Mouse (Mus musculus): ENCODE data around the gene Aff4. TPM values are rescaled to one million over a fixed set of nuclear protein-coding genes. Genes with fewer than 3 reads are reported as not detected.

Gene Aff4
- total RNA-seq (2014; rRNA removed; ENCODE audit: low replicate concordance), result 59.6 and 70.1 TPM in 2 replicates
- polyA plus RNA-seq (2015; fragmentation: Nextera tagmentation; extraction: Ambion mirVana), result 27.6 and 36.0 TPM in 2 replicates

DNA sequence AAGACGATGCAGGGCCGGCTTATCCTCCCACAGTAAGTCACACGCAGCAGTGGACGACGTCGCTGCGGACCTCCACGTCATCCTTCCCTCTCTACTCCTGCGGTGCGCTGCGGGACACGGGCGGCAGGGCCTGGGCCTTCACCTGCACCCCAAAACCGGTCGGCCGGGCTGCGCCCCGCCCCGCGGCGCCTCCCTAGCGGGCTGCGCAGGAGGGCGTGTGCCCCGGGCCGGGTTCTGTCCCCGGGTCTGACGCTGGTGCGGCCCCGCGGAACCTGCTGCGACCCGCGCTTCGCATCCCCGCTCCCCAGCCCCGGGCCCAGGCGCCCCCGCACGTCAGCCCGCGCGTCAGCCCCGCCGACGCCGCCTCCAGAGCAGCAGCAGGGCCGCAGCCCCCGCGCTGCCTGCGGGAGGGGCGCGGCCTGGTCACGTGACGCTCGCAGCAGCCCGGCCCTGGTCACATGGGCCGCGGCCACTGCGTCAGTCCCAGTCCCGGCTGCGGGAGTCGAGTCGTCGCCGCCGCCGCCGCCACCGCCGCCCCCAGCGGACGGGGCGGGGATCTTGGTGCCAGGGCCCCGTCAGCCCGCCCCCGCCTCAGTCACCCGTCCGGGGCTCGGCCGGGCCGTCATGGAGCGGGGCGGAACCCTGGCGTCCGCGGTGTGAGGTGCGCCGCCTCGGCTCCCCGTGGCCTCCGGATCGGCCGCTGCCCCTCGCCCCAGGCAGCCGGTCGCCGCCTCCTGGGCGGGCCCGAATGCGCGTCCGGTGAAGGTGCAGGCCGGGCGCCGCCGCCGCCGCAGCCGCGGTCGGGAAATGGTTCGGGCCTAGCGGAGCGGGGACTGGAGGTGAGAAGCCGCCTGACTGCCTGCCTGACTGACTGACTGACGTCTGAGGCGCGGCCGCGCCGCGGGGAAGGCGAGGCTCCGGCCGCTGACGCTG, at the start of gene Aff4:
Gene Aff4 (plus strand): TSS at position 543 of the 933 bp plus-strand sequence.
- Histone ChIP-seq H3K27me3 (ENCODE audit: control insufficient read depth, insufficient read depth, low read length) (no peaks in the 10 kb centered on the region), H3K36me3 (replicated peaks; ENCODE audit: control insufficient read depth, insufficient read depth, low read length) (no peaks in the 10 kb centered on the region), H3K9ac (replicated peaks; ENCODE audit: low read depth, low read length) (peak within 1 kb of the TSS; percentile 99), H3K9me3 (replicated peaks; ENCODE audit: control insufficient read depth, low read length) (no peaks in the 10 kb centered on the region), H3K4me3 (ENCODE audit: low read depth, low read length) (peak within 1 kb of the TSS; percentile 98), H3K4me2 (ENCODE audit: low read depth, low read length) (peak within 1 kb of the TSS; percentile 94), H3K4me1 (ENCODE audit: control insufficient read depth, insufficient read depth) (peaks cover 8% of the 10 kb centered on the region; the same call in 1 of the 2 replicates), H3K27ac (ENCODE audit: low read depth) (peak within 1 kb of the TSS; percentile 100)
- ATAC-seq (ENCODE audit: insufficient read depth, low read depth) (peak; percentile 94), DNase-seq (ENCODE audit: low spot score) (peak; percentile 94)
- under 1% methylated on average over 103 of the region's 127 CpGs for WGBS
- TF ChIP-seq CTCF (IDR thresholded peaks at IDR 0.05; ENCODE audit: low read depth), result no peak
- TF ChIP-seq EP300 (IDR thresholded peaks at IDR 0.05; ENCODE audit: low read depth), result no peak

DNA sequence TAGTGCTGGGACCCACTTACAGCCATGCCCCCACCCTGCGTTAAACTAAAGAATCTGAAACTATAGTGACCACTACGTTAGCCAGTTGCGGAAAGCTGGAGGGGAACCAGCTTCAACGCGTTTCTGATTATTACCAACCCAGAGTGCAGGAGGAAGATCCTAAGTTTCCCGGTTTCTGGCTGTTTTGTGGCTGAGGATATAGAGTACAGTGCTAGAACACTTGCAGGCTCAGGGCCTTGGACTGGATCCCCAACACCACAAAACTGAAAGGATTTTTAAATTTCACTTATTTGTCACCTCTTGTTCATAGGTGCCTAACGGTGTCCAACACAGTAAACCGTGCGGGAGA, 49.5 kb upstream of the Aff4 start:
- peak overlapping the region; percentile 100 for H3K27ac ChIP-seq (ENCODE audit: low read depth)
- H3K36me3 ChIP-seq (replicated peaks; ENCODE audit: control insufficient read depth, insufficient read depth, low read length), result peaks cover 3% of the 10 kb centered on the region; the same call in 1 of the 2 replicates
- peak overlapping the region; percentile 86 for H3K4me2 ChIP-seq (ENCODE audit: low read depth, low read length)
- no peak for DNase-seq (ENCODE audit: low spot score)
- TF ChIP-seq EP300 (IDR thresholded peaks at IDR 0.05; ENCODE audit: low read depth) (no peak), CTCF (IDR thresholded peaks at IDR 0.05; ENCODE audit: low read depth) (no peak)
- 49% methylated on average over 9 of the region's 9 CpGs for WGBS
- ATAC-seq (ENCODE audit: insufficient read depth, low read depth), result no peak
- H3K4me1 ChIP-seq (ENCODE audit: control insufficient read depth, insufficient read depth), result peaks cover 20% of the 10 kb centered on the region
- H3K9ac ChIP-seq (replicated peaks; ENCODE audit: low read depth, low read length), result peak overlapping the region; percentile 98
- H3K27me3 ChIP-seq (ENCODE audit: control insufficient read depth, insufficient read depth, low read length), result no peaks in the 10 kb centered on the region
- H3K4me3 ChIP-seq (ENCODE audit: low read depth, low read length), result peak overlapping the region; percentile 88
- no peaks in the 10 kb centered on the region for H3K9me3 ChIP-seq (replicated peaks; ENCODE audit: control insufficient read depth, low read length)

DNA sequence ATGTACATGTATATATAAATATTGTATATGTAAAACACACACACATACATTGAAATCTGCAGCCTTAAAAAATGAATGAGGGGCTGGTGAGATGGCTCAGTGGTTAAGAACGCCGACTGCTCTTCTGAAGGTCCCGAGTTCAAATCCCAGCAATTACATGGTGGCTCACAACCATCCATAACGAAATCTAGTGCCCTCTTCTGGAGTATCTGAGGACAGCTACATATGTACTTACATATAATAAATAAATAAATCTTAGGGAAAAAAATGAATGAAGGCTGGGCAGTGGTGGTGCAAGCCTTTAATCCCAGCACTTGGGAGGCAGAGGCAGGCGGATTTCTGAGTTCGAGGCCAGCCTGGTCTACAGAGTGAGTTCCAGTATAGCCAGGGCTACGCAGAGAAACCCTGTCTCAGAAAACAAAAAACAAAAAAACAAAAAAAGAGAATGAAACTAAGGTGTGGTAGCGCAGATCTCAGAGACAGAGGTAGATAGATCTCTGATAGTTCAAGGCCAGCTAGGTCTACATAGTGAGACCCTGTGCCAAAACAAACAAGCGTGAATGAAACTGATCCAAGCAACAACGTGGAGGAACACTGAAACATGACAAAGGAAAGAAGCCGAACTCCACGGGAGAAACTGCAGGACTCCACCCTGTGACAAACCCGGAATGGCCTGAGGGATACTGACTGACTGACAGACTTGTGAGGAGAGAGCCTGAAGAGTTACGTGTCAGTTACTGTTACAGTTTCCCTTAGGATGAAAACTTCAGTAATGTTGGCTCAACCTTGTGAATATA, 46.4 kb upstream of the Aff4 start:
- no peaks in the 10 kb centered on the region for H3K36me3 ChIP-seq (replicated peaks; ENCODE audit: control insufficient read depth, insufficient read depth, low read length)
- no peaks in the 10 kb centered on the region for H3K27me3 ChIP-seq (ENCODE audit: control insufficient read depth, insufficient read depth, low read length)
- H3K9ac ChIP-seq (replicated peaks; ENCODE audit: low read depth, low read length), result no peak overlapping the region
- no peak overlapping the region for H3K4me2 ChIP-seq (ENCODE audit: low read depth, low read length)
- no peaks in the 10 kb centered on the region for H3K9me3 ChIP-seq (replicated peaks; ENCODE audit: control insufficient read depth, low read length)
- H3K4me1 ChIP-seq (ENCODE audit: control insufficient read depth, insufficient read depth), result peaks cover 23% of the 10 kb centered on the region
- no peak for DNase-seq (ENCODE audit: low spot score)
- no peak for TF ChIP-seq CTCF (IDR thresholded peaks at IDR 0.05; ENCODE audit: low read depth)
- no peak for TF ChIP-seq EP300 (IDR thresholded peaks at IDR 0.05; ENCODE audit: low read depth)
- no peak for ATAC-seq (ENCODE audit: insufficient read depth, low read depth)
- WGBS, result 83% methylated on average over 14 of the region's 14 CpGs
- H3K4me3 ChIP-seq (ENCODE audit: low read depth, low read length), result no peak overlapping the region
- H3K27ac ChIP-seq (ENCODE audit: low read depth), result no peak overlapping the region

DNA sequence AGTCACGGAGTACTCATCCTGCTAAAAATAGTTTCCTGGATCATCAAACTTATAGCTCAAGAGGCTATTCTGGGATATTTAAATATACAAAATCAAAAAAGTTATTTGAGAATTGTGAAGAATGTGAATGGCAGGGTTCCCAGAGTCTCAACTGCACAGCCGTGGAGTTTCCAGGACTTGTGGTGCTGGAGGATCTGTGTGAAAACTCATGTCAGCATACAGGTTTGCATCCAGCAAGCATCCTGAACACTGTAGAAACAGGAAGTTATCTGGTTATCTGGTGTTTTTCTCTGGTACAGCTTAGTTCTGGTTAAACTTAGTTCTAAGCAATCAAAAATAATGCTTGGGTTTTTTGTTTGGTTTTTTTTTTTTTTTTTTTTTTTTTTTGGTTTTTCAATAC, 43.7 kb upstream of the Aff4 start:
- ATAC-seq (ENCODE audit: insufficient read depth, low read depth) (no peak; the same call in 1 of the 2 replicates), DNase-seq (ENCODE audit: low spot score) (peak; percentile 90)
- peak overlapping the region; percentile 98 for H3K27ac ChIP-seq (ENCODE audit: low read depth)
- H3K27me3 ChIP-seq (ENCODE audit: control insufficient read depth, insufficient read depth, low read length), result no peaks in the 10 kb centered on the region
- TF ChIP-seq EP300 (IDR thresholded peaks at IDR 0.05; ENCODE audit: low read depth) (no peak), CTCF (IDR thresholded peaks at IDR 0.05; ENCODE audit: low read depth) (no peak)
- no peaks in the 10 kb centered on the region for H3K36me3 ChIP-seq (replicated peaks; ENCODE audit: control insufficient read depth, insufficient read depth, low read length)
- 11% methylated on average over 2 of the region's 2 CpGs for WGBS
- H3K9me3 ChIP-seq (replicated peaks; ENCODE audit: control insufficient read depth, low read length), result no peaks in the 10 kb centered on the region
- peaks cover 25% of the 10 kb centered on the region for H3K4me1 ChIP-seq (ENCODE audit: control insufficient read depth, insufficient read depth)
- no peak overlapping the region for H3K4me2 ChIP-seq (ENCODE audit: low read depth, low read length)
- H3K4me3 ChIP-seq (ENCODE audit: low read depth, low read length), result no peak overlapping the region
- H3K9ac ChIP-seq (replicated peaks; ENCODE audit: low read depth, low read length), result no peak overlapping the region

DNA sequence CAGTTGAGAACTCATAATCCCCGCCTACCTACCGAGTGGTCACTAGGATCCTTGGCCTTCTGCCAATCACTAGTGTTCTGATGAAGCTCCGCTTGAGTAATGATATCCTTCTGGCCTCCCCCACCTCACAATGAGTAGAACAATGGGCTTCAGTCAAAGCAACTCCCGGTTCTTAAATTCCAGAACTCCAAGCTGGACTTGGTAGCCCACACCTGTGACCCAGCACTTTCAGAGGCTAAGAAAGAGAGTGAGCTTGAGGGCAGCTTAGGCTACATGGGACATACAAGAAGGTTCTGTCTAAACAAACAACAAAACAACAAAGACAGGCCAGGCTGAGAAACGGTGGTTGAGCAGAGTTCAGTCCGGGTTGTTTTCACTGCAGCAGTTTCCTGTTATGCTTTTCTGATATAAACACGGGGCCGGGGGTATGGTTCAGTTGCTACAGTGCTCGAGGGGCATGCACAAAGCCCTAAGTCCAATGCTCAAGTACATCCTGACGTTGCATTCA, 43.0 kb upstream of the Aff4 start:
- WGBS, result 30% methylated on average over 10 of the region's 10 CpGs
- Histone ChIP-seq H3K36me3 (replicated peaks; ENCODE audit: control insufficient read depth, insufficient read depth, low read length) (no peaks in the 10 kb centered on the region), H3K27ac (ENCODE audit: low read depth) (peak overlapping the region; percentile 98), H3K4me3 (ENCODE audit: low read depth, low read length) (no peak overlapping the region), H3K4me1 (ENCODE audit: control insufficient read depth, insufficient read depth) (peaks cover 25% of the 10 kb centered on the region), H3K9me3 (replicated peaks; ENCODE audit: control insufficient read depth, low read length) (no peaks in the 10 kb centered on the region), H3K27me3 (ENCODE audit: control insufficient read depth, insufficient read depth, low read length) (no peaks in the 10 kb centered on the region), H3K9ac (replicated peaks; ENCODE audit: low read depth, low read length) (no peak overlapping the region), H3K4me2 (ENCODE audit: low read depth, low read length) (no peak overlapping the region)
- ATAC-seq (ENCODE audit: insufficient read depth, low read depth), result peak; percentile 45
- DNase-seq (ENCODE audit: low spot score), result peak; percentile 87
- TF ChIP-seq EP300 (IDR thresholded peaks at IDR 0.05; ENCODE audit: low read depth), result no peak
- TF ChIP-seq CTCF (IDR thresholded peaks at IDR 0.05; ENCODE audit: low read depth), result no peak
